Mouse (Mus musculus) CH12.LX (cell line): ENCODE data around the gene Sst. TPM values are rescaled to one million over a fixed set of nuclear protein-coding genes. Genes with fewer than 3 reads are reported as not detected.

Source experiments
- DNase-seq: peaks from one replicate; pipeline ENCODE4 v3.0.0-alpha.2; 2013; ENCODE audit errors: extremely low read depth
- H3K27ac ChIP-seq: 2 replicates; pipeline ENCODE4 v1.5.1; 2012; ENCODE audit warnings: low read depth, mild to moderate bottlenecking, control low read depth, moderate library complexity; ENCODE audit not compliant: insufficient read depth
- H3K27me3 ChIP-seq: replicated peaks from 2 replicates; pipeline ENCODE3; 2012; ENCODE audit warnings: inconsistent platforms
- H3K36me3 ChIP-seq, 2 experiments: replicated peaks in 1 of 2; 2 replicates each; pipeline versions ENCODE3 to v1.6.1; 2012; ENCODE audit warnings: inconsistent platforms in 1 of 2, low read length in 1 of 2, mild to moderate bottlenecking in 1 of 2, mixed read lengths in 1 of 2, moderate library complexity in 1 of 2; ENCODE audit not compliant: control insufficient read depth in 1 of 2, insufficient read depth in 1 of 2
- H3K4me1 ChIP-seq, 2 experiments: 2 replicates each; pipeline ENCODE4 v1.6.1; 2012; ENCODE audit warnings: inconsistent platforms in 1 of 2, moderate library complexity in 1 of 2; ENCODE audit not compliant: insufficient read depth in 2 of 2, control insufficient read depth in 1 of 2
- H3K4me2 ChIP-seq: 2 replicates; pipeline ENCODE4 v1.6.1; 2012; ENCODE audit warnings: low read depth, mild to moderate bottlenecking, control low read depth; ENCODE audit not compliant: poor library complexity, insufficient read depth, severe bottlenecking
- H3K4me3 ChIP-seq, 3 experiments: fragments of 150-350 bp in 1 of 3; sonication (generic) in 1 of 3; replicated peaks in 1 of 3; 2 replicates each; pipeline versions ENCODE3 to v1.5.1; 2011 to 2012; ENCODE audit warnings: low read depth in 2 of 3, low read length in 2 of 3, mild to moderate bottlenecking in 2 of 3, moderate library complexity in 2 of 3, control low read depth in 1 of 3, improper control_type of control experiment in 1 of 3, inconsistent platforms in 1 of 3, mixed read lengths in 1 of 3; ENCODE audit not compliant: poor library complexity in 1 of 3
- H3K79me2 ChIP-seq: replicated peaks from 2 replicates; pipeline ENCODE4 v1.6.1; 2012; ENCODE audit warnings: mild to moderate bottlenecking, moderate library complexity; ENCODE audit not compliant: control insufficient read depth, poor library complexity, insufficient read depth, severe bottlenecking; ENCODE audit errors: extremely low read depth
- H3K9ac ChIP-seq: 2 replicates; pipeline ENCODE4 v1.6.1; 2012; ENCODE audit warnings: low read depth, mild to moderate bottlenecking, control low read depth, moderate library complexity; ENCODE audit not compliant: insufficient read depth
- H3K9me3 ChIP-seq: replicated peaks from 2 replicates; pipeline ENCODE3; 2012; ENCODE audit warnings: low read length, inconsistent platforms, mixed read lengths
- E2F4 ChIP-seq: IDR thresholded peaks from 2 replicates; pipeline ENCODE4 v1.6.1; 2011; ENCODE audit warnings: low read depth, low read length, improper control_type of control experiment; ENCODE audit not compliant: insufficient replicate concordance
- ETS1 ChIP-seq: conservative IDR thresholded peaks from 2 replicates; pipeline ENCODE4 v1.6.1; 2012; ENCODE audit warnings: low read depth, mild to moderate bottlenecking, inconsistent platforms, low read length, improper control_type of control experiment, moderate library complexity
- GABPA ChIP-seq: IDR thresholded peaks from 2 replicates; pipeline ENCODE4 v1.6.1; 2012; ENCODE audit warnings: low read depth, low read length, improper control_type of control experiment, inconsistent platforms; ENCODE audit not compliant: insufficient replicate concordance
- IRF4 ChIP-seq: IDR thresholded peaks from 2 replicates; pipeline ENCODE4 v1.6.1; 2014; ENCODE audit warnings: low read depth, mild to moderate bottlenecking, inconsistent platforms, low read length, improper control_type of control experiment
- JUN ChIP-seq: IDR thresholded peaks from 2 replicates; pipeline ENCODE4 v1.6.1; 2011; ENCODE audit warnings: low read depth, mild to moderate bottlenecking, low read length, improper control_type of control experiment, moderate library complexity; ENCODE audit not compliant: insufficient read depth
- JUND ChIP-seq: conservative IDR thresholded peaks from 2 replicates; pipeline ENCODE4 v1.6.1; 2011; ENCODE audit warnings: low read depth, low read length, improper control_type of control experiment
- MAZ ChIP-seq: IDR thresholded peaks from 2 replicates; pipeline ENCODE4 v1.6.1; 2012; ENCODE audit warnings: low read depth, mild to moderate bottlenecking, inconsistent platforms, low read length, improper control_type of control experiment, moderate library complexity
- MEF2A ChIP-seq: IDR thresholded peaks from 2 replicates; pipeline ENCODE4 v1.6.1; 2014; ENCODE audit warnings: low read depth, mild to moderate bottlenecking, inconsistent platforms, low read length, improper control_type of control experiment, borderline replicate concordance
- MYC ChIP-seq: IDR thresholded peaks from 2 replicates; pipeline ENCODE4 v1.6.1; 2011; ENCODE audit warnings: low read depth, mild to moderate bottlenecking, improper control_type of control experiment, low read length
- PAX5 ChIP-seq: IDR thresholded peaks from 2 replicates; pipeline ENCODE4 v1.6.1; 2012; ENCODE audit warnings: low read length, inconsistent platforms, mixed read lengths
- RCOR1 ChIP-seq: conservative IDR thresholded peaks from 2 replicates; pipeline ENCODE4 v1.6.1; 2012; ENCODE audit warnings: low read depth, mild to moderate bottlenecking, inconsistent platforms, low read length, improper control_type of control experiment
- SIN3A ChIP-seq: IDR thresholded peaks from 2 replicates; pipeline ENCODE4 v1.6.1; 2012; ENCODE audit warnings: low read length, improper control_type of control experiment, inconsistent platforms
- SMC3 ChIP-seq: IDR thresholded peaks from 2 replicates; pipeline ENCODE4 v1.6.1; 2011; ENCODE audit warnings: low read depth, low read length, improper control_type of control experiment
- TBP ChIP-seq: conservative IDR thresholded peaks from 2 replicates; pipeline ENCODE4 v1.6.1; 2011; ENCODE audit warnings: low read depth, low read length, improper control_type of control experiment
- USF1 ChIP-seq: IDR thresholded peaks from 2 replicates; pipeline ENCODE4 v1.6.1; 2014; ENCODE audit warnings: low read depth, mild to moderate bottlenecking, inconsistent platforms, low read length, improper control_type of control experiment
- dilution Hi-C: fragments of 300-500 bp; cut with MboI; formaldehyde crosslinking; loops from 2 replicates; pipeline ENCODE4 v1.14.3; 2020; ENCODE audit warnings: low sequenced_read_pairs; ENCODE audit not compliant: extremely low pct_unique_long_range_greater_than_20kb, extremely low pct_ligation_motif_present
- in situ Hi-C: fragments of 300-500 bp; cut with MboI; formaldehyde crosslinking; loops from 3 replicates; pipeline ENCODE4 v1.14.3; 2019; ENCODE audit warnings: low sequenced_read_pairs, low pct_ligation_motif_present, low pct_unique_long_range_greater_than_20kb, mixed read lengths
- polyA plus RNA-seq: library from polyadenylated mRNA; unstranded; fragments of >175 nt; gene quantifications from 2 replicates; pipeline ENCODE4 v1.2.1, GENCODE M21; 2012; ENCODE audit warnings: low read depth; ENCODE audit not compliant: insufficient read length
- total RNA-seq, 2 experiments: library from RNA; depleted of rRNA; stranded (reverse); fragments of 300-350 nt in 1 of 2; fragments of >200 nt in 1 of 2; gene quantifications; 2 replicates each; pipeline ENCODE4 v1.2.3; 2012 to 2014

The Sst gene
- total and polyA plus RNA-seq, 3 experiments: not detected

- no peak for DNase-seq
These were observed 41.5 kb upstream of the Sst start, which contains the start of gene Rtp2 for GRCm38 (mm10) chr16:23932294-23932693. Rtp2 (minus strand) TSS chr16:23932394.

DNA sequence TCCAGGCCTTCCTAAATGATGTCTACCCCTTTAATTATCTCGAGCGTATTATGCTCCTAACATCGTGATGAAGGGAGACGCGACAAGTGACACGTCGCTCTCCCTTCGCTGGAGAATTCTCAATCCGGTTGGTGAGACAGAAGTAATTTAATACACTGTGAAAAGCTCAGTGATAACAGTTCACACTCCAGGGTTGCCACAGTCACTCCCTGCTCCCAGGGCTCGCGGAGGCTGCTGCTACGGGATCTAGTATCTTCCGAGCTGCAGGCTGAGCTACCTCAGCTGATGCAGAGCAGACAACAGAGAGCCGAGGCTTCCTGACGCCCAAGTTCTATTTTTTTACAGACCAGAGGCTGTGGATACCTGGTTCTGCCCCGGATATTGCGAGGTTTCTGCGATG is 40.5 kb upstream of the Sst start:
- H3K27me3 ChIP-seq: no peaks in the 10 kb centered on the region
- no peak overlapping the region for H3K27ac ChIP-seq
- H3K79me2 ChIP-seq: no peaks in the 10 kb centered on the region
- no peak overlapping the region for H3K4me3 ChIP-seq
- no peak for DNase-seq
- H3K4me1 ChIP-seq: peaks cover 7 to 11% of the 10 kb centered on the region in 2 experiments
- in situ Hi-C loops (no loop called here), dilution Hi-C loops (no loop called here)
- no peaks in the 10 kb centered on the region for H3K36me3 ChIP-seq
- no peak overlapping the region for H3K9ac ChIP-seq
- no peaks in the 10 kb centered on the region for H3K9me3 ChIP-seq
- no peak overlapping the region for H3K4me2 ChIP-seq
- TF ChIP-seq JUN (no peak), ETS1 (no peak), IRF4 (no peak), USF1 (no peak), PAX5 (no peak), TBP (no peak), RCOR1 (no peak), SMC3 (no peak)

More at GRCm38 (mm10) chr16:23932294-23932693, 41.5 kb upstream of the Sst start, which contains the start of gene Rtp2:
- Histone ChIP-seq H3K27ac (no peak within 1 kb of the TSS), H3K27me3 (no peaks in the 10 kb centered on the region), H3K4me2 (no peak within 1 kb of the TSS), H3K4me1 (peaks cover 5 to 7% of the 10 kb centered on the region in 2 experiments), H3K9me3 (no peaks in the 10 kb centered on the region), H3K4me3 (no peak within 1 kb of the TSS), H3K79me2 (no peaks in the 10 kb centered on the region)
- dilution Hi-C loops: no loop called here
- in situ Hi-C loops: no loop called here
- no peak for TF ChIP-seq JUND
- TF ChIP-seq TBP: no peak
- TF ChIP-seq JUN: no peak
- no peak for TF ChIP-seq SIN3A
- TF ChIP-seq MEF2A: no peak
- no peak for TF ChIP-seq MYC
- TF ChIP-seq SMC3: no peak
- TF ChIP-seq MAZ: no peak
- no peak for TF ChIP-seq USF1
- no peak for TF ChIP-seq ETS1
- TF ChIP-seq E2F4: no peak
- TF ChIP-seq GABPA: no peak
- TF ChIP-seq, all 38 proteins: peak for 0
- Histone ChIP-seq H3K36me3 (no peaks in the 10 kb centered on the region), H3K9ac (no peak within 1 kb of the TSS)
